Mouse (Mus musculus) brain, adult 2 months (tissue): ENCODE measurements at regions not wholly inside any gene's neighbourhood (a gene's known extent, or its start where the extent isn't known, plus 50 kb on each side); places are given as distances from the start of the nearest gene placed in this dataset.

Experiments used
- DNase-seq: peaks from one replicate; pipeline ENCODE4 v3.0.0; 2011; ENCODE audit warnings: low read depth, low spot score

- DNase-seq: peak; percentile 16
Observed at GRCm38 (mm10) chr19:32939692-32940091, 182.4 kb downstream of the Pten start.

- DNase-seq: no peak
Observed at GRCm38 (mm10) chr19:32940806-32941205, 183.5 kb downstream of the Pten start.

- no peak for DNase-seq
Observed at GRCm38 (mm10) chr19:32943594-32944230, 186.4 kb downstream of the Pten start.

GRCm38 (mm10) chr19:32947081-32947855 is 190.0 kb downstream of the Pten start:
- DNase-seq: no peak

GRCm38 (mm10) chr19:32950252-32950651 is 193.0 kb downstream of the Pten start:
- peak; percentile 42 for DNase-seq

- peak; percentile 25 for DNase-seq
Observed at GRCm38 (mm10) chr19:32950794-32951193, 193.5 kb downstream of the Pten start.

GRCm38 (mm10) chr19:32952425-32952824 is 195.1 kb downstream of the Pten start:
- no peak for DNase-seq

GRCm38 (mm10) chr19:32952928-32953687 is 195.8 kb downstream of the Pten start:
- no peak for DNase-seq

- DNase-seq: peak; percentile 83
Observed at GRCm38 (mm10) chr19:32954001-32954605, 196.8 kb downstream of the Pten start.

- no peak for DNase-seq
Observed at GRCm38 (mm10) chr19:32954942-32955341, 197.6 kb downstream of the Pten start.

GRCm38 (mm10) chr19:32956143-32956915 is 199.0 kb downstream of the Pten start:
- no peak for DNase-seq

GRCm38 (mm10) chr19:32956916-32957558 is 199.7 kb downstream of the Pten start:
- peak; percentile 87 for DNase-seq

- DNase-seq: no peak
Observed at GRCm38 (mm10) chr19:32958276-32958675, 201.0 kb downstream of the Pten start.

GRCm38 (mm10) chr19:32958791-32959190 is 201.5 kb downstream of the Pten start:
- DNase-seq: no peak

- no peak for DNase-seq
Observed at GRCm38 (mm10) chr19:32959844-32960195, 202.5 kb downstream of the Pten start.

GRCm38 (mm10) chr19:32960196-32960947 is 203.1 kb downstream of the Pten start:
- DNase-seq: no peak

GRCm38 (mm10) chr19:32961525-32961924 is 204.2 kb downstream of the Pten start:
- DNase-seq: no peak

GRCm38 (mm10) chr19:32963983-32964382 is 206.7 kb downstream of the Pten start:
- DNase-seq: no peak

GRCm38 (mm10) chr19:32965488-32965887 is 208.2 kb downstream of the Pten start:
- DNase-seq: no peak

- DNase-seq: no peak
Observed at GRCm38 (mm10) chr19:32969213-32969776, 212.0 kb downstream of the Pten start.
